ENCODE assay signal across 8 mouse cellular contexts in genomic region chr19:44069914-44070232, GRCm38 (mm10). TPM values are rescaled to one million over a fixed set of nuclear protein-coding genes. Genes with fewer than 3 reads are reported as not detected.
A peak's percentile ranks its signal among the peaks of the same experiment; 100 is the strongest.
DNase-seq lines count a peak whose midpoint lies in the region; ATAC-seq and TF ChIP-seq lines count a peak whose summit lies in the region.

No protein-coding gene starts in this region.

- no peaks in the 10 kb centered on the region for H3K79me2 ChIP-seq in heart, adult 2 months (replicated peaks; ENCODE audit: control insufficient read depth, insufficient read depth, low read length)

- H3K27ac ChIP-seq in heart, adult 2 months, result peak overlapping the region; percentile 76
- no peak overlapping the region for H3K27ac ChIP-seq in thymus, adult 2 months (ENCODE audit: control insufficient read depth, insufficient read depth, low read length)
- 0 out of 2 replicates have a peak overlapping the region, but pooled peaks have one; percentile 16 for H3K27ac ChIP-seq in liver, embryonic 13.5 days

- peaks cover 2% of the 10 kb centered on the region for H3K4me1 ChIP-seq in heart, adult 2 months (ENCODE audit: control insufficient read depth, insufficient read depth, low read length)
- no peaks in the 10 kb centered on the region for H3K4me1 ChIP-seq in thymus, adult 2 months (replicated peaks; ENCODE audit: control insufficient read depth, insufficient read depth, low read length)
- peaks cover 32% of the 10 kb centered on the region for H3K4me1 ChIP-seq in liver, embryonic 13.5 days (replicated peaks)

- TF ChIP-seq CTCF in heart, adult 2 months (IDR thresholded peaks at IDR 0.05), result no peak
- TF ChIP-seq CTCF in thymus, adult 2 months (IDR thresholded peaks at IDR 0.05; ENCODE audit: borderline replicate concordance, control insufficient read depth, extremely low read depth, insufficient read depth, low read length, poor library complexity), result no peak

- peak overlapping the region; percentile 79 for H3K4me3 ChIP-seq in heart, adult 2 months
- H3K4me3 ChIP-seq in thymus, adult 2 months (ENCODE audit: control insufficient read depth, insufficient read depth, low read length), result peak overlapping the region; percentile 79
- peak overlapping the region; percentile 77 for H3K4me3 ChIP-seq in liver, embryonic 13.5 days (replicated peaks)

- no peak for TF ChIP-seq EP300 in heart, adult 2 months (IDR thresholded peaks at IDR 0.05; ENCODE audit: insufficient read depth, low read depth, low read length)

- no peak for TF ChIP-seq POLR2A in heart, adult 2 months (IDR thresholded peaks at IDR 0.05; ENCODE audit: insufficient read depth, low read depth, low read length)
- no peak for TF ChIP-seq POLR2A in thymus, adult 2 months (IDR thresholded peaks at IDR 0.05; ENCODE audit: control insufficient read depth, extremely low read depth, insufficient read depth, low read length, poor library complexity)

- no peaks in the 10 kb centered on the region for H3K9me3 ChIP-seq in liver, embryonic 13.5 days (replicated peaks)

- intact Hi-C loops in heart, adult 2 months (cut with DNase I), result loop anchor here (2.0 to 10.0 kb wide), 2 partner anchors 37 to 315 kb away; partner anchors contain the start of genes Chuk, Cox15 and Cutc
- intact Hi-C loops in heart, postnatal 36 days (cut with DNase I), result loop anchor here (2.0 to 10.0 kb wide), 4 partner anchors 37 to 862 kb away; partner anchors contain the start of genes Chuk, Cox15, Cutc and Slf2

- no peak for ATAC-seq in liver, embryonic 13.5 days (ENCODE audit: low read depth)

- peak overlapping the region; percentile 88 for H3K9ac ChIP-seq in heart, adult 2 months (ENCODE audit: low read depth, low read length)
- peak overlapping the region; percentile 78 for H3K9ac ChIP-seq in liver, embryonic 13.5 days

- H3K27me3 ChIP-seq in heart, adult 2 months (ENCODE audit: control insufficient read depth, insufficient read depth, low read length), result no peaks in the 10 kb centered on the region
- H3K27me3 ChIP-seq in thymus, adult 2 months (ENCODE audit: control insufficient read depth, insufficient read depth, low read length), result no peaks in the 10 kb centered on the region
- H3K27me3 ChIP-seq in liver, embryonic 13.5 days, result no peaks in the 10 kb centered on the region

- WGBS in heart, adult 2 months, result 7% methylated on average over 4 of the region's 4 CpGs
- WGBS in thymus, adult 2 months, result 8% methylated on average over 4 of the region's 4 CpGs
- WGBS in liver, embryonic 13.5 days (ENCODE audit: insufficient replicate concordance), result 8% methylated on average over 4 of the region's 4 CpGs

- no peaks in the 10 kb centered on the region; the same call in 1 of the 2 replicates for H3K36me3 ChIP-seq in heart, adult 2 months (ENCODE audit: control insufficient read depth, insufficient read depth, low read length)
- peaks cover 3% of the 10 kb centered on the region; the same call in 1 of the 2 replicates for H3K36me3 ChIP-seq in thymus, adult 2 months (ENCODE audit: control insufficient read depth, insufficient read depth, low read length)
- peaks cover 8% of the 10 kb centered on the region for H3K36me3 ChIP-seq in liver, embryonic 13.5 days

- DNase-seq in heart, adult 2 months, result no peak
- no peak for DNase-seq in heart, postnatal 36 days
- DNase-seq in thymus, adult 2 months, result no peak
- DNase-seq in thymus, postnatal 25 days, result no peak
- DNase-seq in liver, embryonic 13.5 days, result no peak
- DNase-seq in adrenal gland, adult 8-10 months, result no peak
- DNase-seq in left cerebral cortex, adult 8-10 months (ENCODE audit: low spot score in 2 of 2), result no peak
- no peak for DNase-seq in kidney, postnatal 14 days

- H3K4me2 ChIP-seq in liver, embryonic 13.5 days, result peak overlapping the region; percentile 99

RNA-seq across cellular contexts. Expression of gene Erlin1, which starts 0.3 kb away (rescaled TPM):
- total RNA-seq in heart, adult 2 months (2021), result 1 to 10 TPM; 6.0 to 7.8 TPM
- polyA plus RNA-seq in heart, adult 2 months (2012; rRNA removed), result 4.1 and 6.3 TPM in 2 replicates
- 1 to 10 TPM; 7.3 to 7.9 TPM for total RNA-seq in heart, postnatal 36 days (2021)
- 5.5 and 8.0 TPM in 2 replicates for polyA plus RNA-seq in thymus, adult 2 months (2012; rRNA removed)
- polyA plus RNA-seq in liver, embryonic 13.5 days (2015; fragmentation: Nextera tagmentation; extraction: Ambion mirVana), result 14.7 and 17.9 TPM in 2 replicates
- total RNA-seq in adrenal gland, adult 8-10 months (2022), result 10 to 100 TPM; 18.5 to 34.0 (median 26.5) TPM
- 10 to 100 TPM; 23.2 to 26.1 (median 25.1) TPM for total RNA-seq in left cerebral cortex, adult 8-10 months (2022)

RNA-seq across cellular contexts. Expression of gene Chuk, which starts 37.4 kb away (rescaled TPM):
- total RNA-seq in heart, adult 2 months (2021), result 10 to 100 TPM; 31.2 to 32.5 TPM
- 13.9 and 28.9 TPM in 2 replicates for polyA plus RNA-seq in heart, adult 2 months (2012; rRNA removed)
- 10 to 100 TPM; 25.8 to 29.0 TPM for total RNA-seq in heart, postnatal 36 days (2021)
- polyA plus RNA-seq in thymus, adult 2 months (2012; rRNA removed), result 23.6 and 26.4 TPM in 2 replicates
- polyA plus RNA-seq in liver, embryonic 13.5 days (2015; fragmentation: Nextera tagmentation; extraction: Ambion mirVana), result 21.2 and 24.7 TPM in 2 replicates
- 100 to 1,000 TPM in 2 of 4 experiments, 10 to 100 TPM in 2; 74.5 to 111 (median 93.4) TPM for total RNA-seq in adrenal gland, adult 8-10 months (2022)
- 10 to 100 TPM; 39.6 to 46.5 (median 44.0) TPM for total RNA-seq in left cerebral cortex, adult 8-10 months (2022)

RNA-seq across cellular contexts. Expression of gene Cyp2c23, which starts 40.9 kb away (rescaled TPM):
- total RNA-seq in heart, adult 2 months (2021), result not detected
- polyA plus RNA-seq in heart, adult 2 months (2012; rRNA removed), result 0.12 TPM in 1 of 2 replicates, not detected in the other
- total RNA-seq in heart, postnatal 36 days (2021), result under 1 TPM in 1 of 2 experiments, not detected in 1; 0.14 TPM
- polyA plus RNA-seq in thymus, adult 2 months (2012; rRNA removed), result 0.31 TPM in 1 of 2 replicates, not detected in the other
- 9.4 and 12.5 TPM in 2 replicates for polyA plus RNA-seq in liver, embryonic 13.5 days (2015; fragmentation: Nextera tagmentation; extraction: Ambion mirVana)
- 1 to 10 TPM in 3 of 4 experiments, under 1 TPM in 1; 0.30 to 2.2 (median 1.0) TPM for total RNA-seq in adrenal gland, adult 8-10 months (2022)
- under 1 TPM in 3 of 4 experiments, not detected in 1; 0.20 to 0.32 (median 0.28) TPM for total RNA-seq in left cerebral cortex, adult 8-10 months (2022)
